Mouse (Mus musculus) limb, embryonic 13.5 days (tissue): ENCODE data around the gene Soga1. TPM values are rescaled to one million over a fixed set of nuclear protein-coding genes. Genes with fewer than 3 reads are reported as not detected.

ENCODE experiments used
- ATAC-seq: fragments of 200-750 bp; cut with Nextera tagmentation; 2 replicates; pipeline ENCODE4 v1.8.0; 2017; ENCODE audit warnings: low read depth, moderate number of reproducible peaks, moderate TSS enrichment; ENCODE audit not compliant: low FRiP score
- H3K27ac ChIP-seq: fragments of 300-500 bp; sonication (generic); 2 replicates; pipeline ENCODE4 v1.5.1; 2015; ENCODE audit warnings: inconsistent platforms, mild to moderate bottlenecking, moderate library complexity
- H3K27me3 ChIP-seq: fragments of 300-500 bp; sonication (generic); 2 replicates; pipeline ENCODE4 v1.6.1; 2015; ENCODE audit warnings: mild to moderate bottlenecking, inconsistent platforms
- H3K36me3 ChIP-seq: fragments of 300-500 bp; sonication (generic); 2 replicates; pipeline ENCODE4 v1.6.1; 2015; ENCODE audit warnings: inconsistent platforms, mild to moderate bottlenecking, moderate library complexity
- H3K4me1 ChIP-seq: fragments of 300-500 bp; sonication (generic); 2 replicates; pipeline ENCODE4 v1.6.1; 2015; ENCODE audit warnings: inconsistent platforms
- H3K4me2 ChIP-seq: fragments of 300-500 bp; sonication (generic); replicated peaks from 2 replicates; pipeline ENCODE4 v1.6.1; 2015; ENCODE audit warnings: inconsistent platforms, mild to moderate bottlenecking, moderate library complexity
- H3K4me3 ChIP-seq: fragments of 300-500 bp; sonication (generic); 2 replicates; pipeline ENCODE4 v1.5.1; 2015; ENCODE audit warnings: moderate library complexity, mild to moderate bottlenecking, inconsistent platforms
- H3K9ac ChIP-seq: fragments of 300-500 bp; sonication (generic); 2 replicates; pipeline ENCODE4 v1.6.1; 2015; ENCODE audit warnings: mild to moderate bottlenecking, inconsistent platforms
- H3K9me3 ChIP-seq: fragments of 300-500 bp; sonication (generic); 2 replicates; pipeline ENCODE4 v1.6.1; 2016; ENCODE audit warnings: inconsistent platforms
- WGBS: fragments of 180-500 bp; shearing (Covaris S2); methylation state at CpG from one replicate; pipeline ENCODE4 v1.1.7; 2015; 5-methylcytosine and 5-hydroxymethylcytosine counted together
- polyA plus RNA-seq: library from polyadenylated mRNA; unstranded; fragments of >200 nt; fragmentation: Nextera tagmentation; extraction: Ambion mirVana; gene quantifications from 2 replicates; pipeline ENCODE4 v1.2.1, GENCODE M21; 2015

The Soga1 gene
- polyA plus RNA-seq, 1 experiment from 2014 or later, result 4.2 TPM

- WGBS, result 6% methylated on average over 18 of the region's 18 CpGs
Measured at GRCm38 (mm10) chr2:157058342-157058998, 20.6 kb downstream of the Soga1 start.

GRCm38 (mm10) chr2:157057758-157058157 is 21.3 kb downstream of the Soga1 start:
- peak overlapping the region; percentile 89 for H3K27ac ChIP-seq
- H3K4me1 ChIP-seq, result peaks cover 35% of the 10 kb centered on the region
- WGBS, result 77% methylated on average over 4 of the region's 4 CpGs
- H3K4me2 ChIP-seq, result peak overlapping the region; percentile 58; the same call in 1 of the 2 replicates
- no peak overlapping the region for H3K4me3 ChIP-seq
- peaks cover 59% of the 10 kb centered on the region for H3K36me3 ChIP-seq
- no peak overlapping the region for H3K9ac ChIP-seq
- ATAC-seq, result no peak
- no peaks in the 10 kb centered on the region for H3K9me3 ChIP-seq
- no peaks in the 10 kb centered on the region for H3K27me3 ChIP-seq

More at GRCm38 (mm10) chr2:157058342-157058998, 20.6 kb downstream of the Soga1 start:
- Histone ChIP-seq H3K9ac (peak overlapping the region; percentile 48; the same call in 1 of the 2 replicates), H3K4me3 (peak overlapping the region; percentile 25), H3K36me3 (peaks cover 52% of the 10 kb centered on the region), H3K27me3 (no peaks in the 10 kb centered on the region), H3K4me2 (peak overlapping the region; percentile 58), H3K4me1 (peaks cover 40% of the 10 kb centered on the region), H3K9me3 (no peaks in the 10 kb centered on the region), H3K27ac (peak overlapping the region; percentile 89)
- ATAC-seq, result peak; percentile 92

DNA sequence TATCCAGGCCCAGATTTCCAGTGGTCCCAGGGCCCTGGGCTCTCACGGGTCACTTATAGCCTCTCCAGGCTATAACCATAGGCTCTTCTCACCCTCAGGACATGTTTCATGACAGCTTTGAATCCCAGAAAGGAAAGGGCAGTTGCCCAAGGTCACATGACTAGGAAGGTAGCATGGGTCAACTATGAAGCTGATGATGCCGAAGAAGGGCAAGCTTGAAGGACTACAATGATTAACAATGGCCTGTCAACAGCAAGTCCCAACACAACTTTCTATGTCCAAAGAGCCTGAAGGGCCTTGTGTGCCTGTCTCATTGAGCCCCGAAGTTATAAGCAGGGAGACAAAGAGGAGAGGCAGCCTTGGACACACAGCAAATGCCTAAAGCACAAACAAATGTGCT is 21.9 kb downstream of the Soga1 start:
- no peaks in the 10 kb centered on the region for H3K9me3 ChIP-seq
- no peak overlapping the region for H3K4me2 ChIP-seq
- 87% methylated on average over 3 of the region's 3 CpGs for WGBS
- H3K9ac ChIP-seq, result no peak overlapping the region
- no peak overlapping the region for H3K4me3 ChIP-seq
- peaks cover 35% of the 10 kb centered on the region for H3K4me1 ChIP-seq
- H3K36me3 ChIP-seq, result peaks cover 64% of the 10 kb centered on the region
- H3K27ac ChIP-seq, result no peak overlapping the region
- no peak for ATAC-seq
- H3K27me3 ChIP-seq, result no peaks in the 10 kb centered on the region

GRCm38 (mm10) chr2:157055721-157056120 is 23.3 kb downstream of the Soga1 start:
- Histone ChIP-seq H3K9ac (no peak overlapping the region), H3K4me2 (no peak overlapping the region), H3K4me3 (no peak overlapping the region), H3K27me3 (no peaks in the 10 kb centered on the region), H3K4me1 (peaks cover 35% of the 10 kb centered on the region), H3K9me3 (no peaks in the 10 kb centered on the region), H3K36me3 (peaks cover 78% of the 10 kb centered on the region), H3K27ac (no peak overlapping the region)
- ATAC-seq, result no peak
- WGBS, result 87% methylated on average over 6 of the region's 6 CpGs

DNA sequence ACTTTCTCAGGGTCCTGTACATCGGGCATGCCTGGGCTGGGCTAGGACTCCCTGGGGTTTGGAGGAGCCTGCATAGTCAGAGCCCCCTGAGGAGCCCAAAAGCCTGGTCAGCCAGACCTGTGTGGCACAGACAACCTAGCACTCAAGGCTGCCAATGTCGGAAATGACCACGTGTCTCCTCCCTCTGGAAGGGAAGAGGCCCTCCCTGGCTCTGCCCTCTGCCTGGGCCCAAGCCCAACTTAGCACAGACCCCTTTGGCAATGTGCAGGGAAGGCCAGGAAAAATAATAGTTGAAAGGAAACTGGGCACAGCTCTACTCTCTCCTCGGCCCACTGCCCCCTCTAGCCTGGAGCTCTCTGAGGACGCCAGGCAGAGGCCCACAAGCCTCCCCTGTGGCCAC is 24.2 kb downstream of the Soga1 start:
- Histone ChIP-seq H3K27ac (peak overlapping the region; percentile 75; the same call in 1 of the 2 replicates), H3K27me3 (no peaks in the 10 kb centered on the region), H3K4me3 (no peak overlapping the region), H3K9me3 (no peaks in the 10 kb centered on the region), H3K4me1 (peaks cover 34% of the 10 kb centered on the region), H3K9ac (no peak overlapping the region), H3K36me3 (peaks cover 78% of the 10 kb centered on the region), H3K4me2 (no peak overlapping the region)
- ATAC-seq, result no peak
- WGBS, result 64% methylated on average over 5 of the region's 5 CpGs

DNA sequence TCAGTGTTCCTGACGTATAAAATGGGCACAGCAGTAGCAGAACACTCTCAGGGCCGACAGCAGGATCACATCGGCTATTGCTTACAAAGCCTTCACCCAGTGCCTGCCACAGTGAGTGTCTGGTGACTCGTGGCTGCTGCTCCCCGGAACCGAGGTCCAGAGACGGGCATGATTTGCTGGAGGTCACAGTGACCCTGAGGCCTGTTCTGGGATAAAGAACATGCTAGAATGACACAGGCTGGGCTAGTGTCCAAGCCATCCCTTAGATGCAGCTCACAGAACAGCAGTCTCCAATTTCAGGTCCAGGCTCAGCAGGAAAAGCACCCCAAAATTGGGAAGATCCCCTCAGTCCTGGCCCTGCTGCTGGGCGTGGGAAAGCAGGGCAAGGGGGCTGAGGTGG is 24.8 kb downstream of the Soga1 start:
- Histone ChIP-seq H3K9ac (no peak overlapping the region), H3K27ac (no peak overlapping the region), H3K4me1 (peaks cover 31% of the 10 kb centered on the region), H3K36me3 (peaks cover 78% of the 10 kb centered on the region), H3K27me3 (no peaks in the 10 kb centered on the region), H3K4me3 (no peak overlapping the region), H3K9me3 (no peaks in the 10 kb centered on the region), H3K4me2 (no peak overlapping the region)
- ATAC-seq, result no peak
- 91% methylated on average over 8 of the region's 8 CpGs for WGBS

GRCm38 (mm10) chr2:157053787-157054186 is 25.3 kb downstream of the Soga1 start:
- peaks cover 25% of the 10 kb centered on the region for H3K4me1 ChIP-seq
- no peak overlapping the region for H3K27ac ChIP-seq
- H3K27me3 ChIP-seq, result no peaks in the 10 kb centered on the region
- no peak overlapping the region for H3K4me2 ChIP-seq
- H3K9ac ChIP-seq, result no peak overlapping the region
- H3K9me3 ChIP-seq, result no peaks in the 10 kb centered on the region
- no peak for ATAC-seq
- WGBS, result 77% methylated on average over 4 of the region's 4 CpGs
- H3K4me3 ChIP-seq, result no peak overlapping the region
- peaks cover 80% of the 10 kb centered on the region for H3K36me3 ChIP-seq

GRCm38 (mm10) chr2:157053124-157053523 is 25.9 kb downstream of the Soga1 start:
- H3K9me3 ChIP-seq, result no peaks in the 10 kb centered on the region
- no peak overlapping the region for H3K4me3 ChIP-seq
- H3K27me3 ChIP-seq, result no peaks in the 10 kb centered on the region
- no peak overlapping the region for H3K9ac ChIP-seq
- H3K4me2 ChIP-seq, result no peak overlapping the region
- WGBS, result 95% methylated on average over 5 of the region's 5 CpGs
- H3K36me3 ChIP-seq, result peaks cover 86% of the 10 kb centered on the region
- no peak for ATAC-seq
- H3K4me1 ChIP-seq, result peaks cover 19% of the 10 kb centered on the region
- no peak overlapping the region for H3K27ac ChIP-seq

DNA sequence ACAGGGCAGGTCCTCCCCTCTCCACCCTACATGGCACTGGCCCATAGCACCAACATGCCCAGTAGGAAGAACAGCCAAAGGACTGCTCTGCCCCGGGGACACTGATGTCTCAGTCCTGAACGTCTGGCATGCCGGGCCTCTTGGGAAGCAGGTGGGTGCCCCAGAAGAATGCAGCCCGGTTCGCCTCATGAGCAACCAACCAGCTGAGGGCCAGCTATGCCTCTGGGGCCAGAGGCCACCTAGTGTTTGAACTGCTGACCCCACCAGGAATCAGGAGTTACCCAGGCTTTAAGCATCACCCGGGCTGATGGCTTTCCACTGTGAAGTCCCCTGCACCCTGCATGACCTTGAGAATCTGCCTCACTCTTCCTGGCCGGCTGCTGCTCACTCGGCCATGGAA is 26.6 kb downstream of the Soga1 start:
- no peak overlapping the region for H3K4me2 ChIP-seq
- no peaks in the 10 kb centered on the region for H3K27me3 ChIP-seq
- H3K9ac ChIP-seq, result no peak overlapping the region
- H3K4me3 ChIP-seq, result no peak overlapping the region
- no peak overlapping the region for H3K27ac ChIP-seq
- no peaks in the 10 kb centered on the region for H3K9me3 ChIP-seq
- WGBS, result 83% methylated on average over 8 of the region's 8 CpGs
- ATAC-seq, result no peak
- H3K36me3 ChIP-seq, result peaks cover 86% of the 10 kb centered on the region
- peaks cover 18% of the 10 kb centered on the region for H3K4me1 ChIP-seq

DNA sequence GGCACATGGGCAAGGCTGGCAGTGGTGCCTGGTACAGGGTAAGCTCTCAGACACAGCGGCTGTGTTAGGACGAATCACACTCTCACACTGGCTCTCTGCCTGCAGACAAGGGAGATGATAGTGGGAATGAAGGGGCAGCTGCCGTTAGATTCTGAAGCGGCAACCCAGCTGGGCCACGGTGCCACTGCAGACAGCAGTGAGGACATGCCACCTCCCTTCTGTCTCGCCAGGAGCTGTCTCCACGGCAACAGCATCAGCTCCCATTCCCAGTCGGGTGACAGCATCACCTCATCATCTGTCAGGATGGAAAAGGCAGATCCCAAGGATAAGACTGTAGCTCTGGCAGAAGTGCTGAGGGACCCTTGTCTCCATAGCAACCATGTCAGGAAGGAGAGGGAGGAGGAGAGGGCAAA is 29.2 kb downstream of the Soga1 start:
- peaks cover 15% of the 10 kb centered on the region for H3K4me1 ChIP-seq
- no peak overlapping the region for H3K4me3 ChIP-seq
- H3K36me3 ChIP-seq, result peaks cover 95% of the 10 kb centered on the region
- no peak overlapping the region for H3K9ac ChIP-seq
- 0 out of 2 replicates have a peak, but pooled peaks have one; percentile 31 for ATAC-seq
- WGBS, result 76% methylated on average over 8 of the region's 8 CpGs
- no peak overlapping the region for H3K4me2 ChIP-seq
- no peaks in the 10 kb centered on the region for H3K27me3 ChIP-seq
- no peak overlapping the region for H3K27ac ChIP-seq
- H3K9me3 ChIP-seq, result peaks cover 6% of the 10 kb centered on the region; the same call in 1 of the 2 replicates

GRCm38 (mm10) chr2:157048395-157049181 is 30.5 kb downstream of the Soga1 start:
- H3K27me3 ChIP-seq, result no peaks in the 10 kb centered on the region
- H3K27ac ChIP-seq, result no peak overlapping the region; the same call in 1 of the 2 replicates
- peaks cover 13% of the 10 kb centered on the region; the same call in 1 of the 2 replicates for H3K4me1 ChIP-seq
- no peak for ATAC-seq
- no peak overlapping the region for H3K4me3 ChIP-seq
- peaks cover 12% of the 10 kb centered on the region for H3K9me3 ChIP-seq
- peaks cover 95% of the 10 kb centered on the region for H3K36me3 ChIP-seq
- no peak overlapping the region for H3K4me2 ChIP-seq
- 90% methylated on average over 13 of the region's 13 CpGs for WGBS
- no peak overlapping the region for H3K9ac ChIP-seq

DNA sequence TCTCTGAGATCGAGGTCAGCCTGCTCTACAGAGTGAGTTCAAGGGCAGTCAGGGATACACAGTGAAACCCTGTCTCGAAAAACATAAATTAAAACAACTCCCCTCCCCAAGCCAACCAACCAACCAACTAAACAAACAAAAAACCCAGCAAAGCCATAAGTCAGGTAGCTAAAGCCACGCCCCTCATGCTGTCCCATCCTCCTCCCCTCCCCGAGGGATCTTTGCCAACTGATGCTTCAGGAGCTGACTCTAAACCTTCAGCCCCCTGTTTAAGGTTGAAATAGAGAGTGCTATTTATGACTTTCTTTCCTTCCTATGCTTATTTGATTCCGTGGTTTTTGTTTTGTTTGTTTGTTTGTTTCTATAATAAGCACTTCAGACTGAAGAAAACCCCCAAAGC is 32.1 kb downstream of the Soga1 start:
- no peak for ATAC-seq
- H3K27ac ChIP-seq, result no peak overlapping the region
- no peak overlapping the region for H3K4me3 ChIP-seq
- no peak overlapping the region for H3K4me2 ChIP-seq
- H3K27me3 ChIP-seq, result no peaks in the 10 kb centered on the region
- H3K9ac ChIP-seq, result no peak overlapping the region
- WGBS, result 95% methylated on average over 5 of the region's 5 CpGs
- H3K4me1 ChIP-seq, result peaks cover 13% of the 10 kb centered on the region; the same call in 1 of the 2 replicates
- peaks cover 12% of the 10 kb centered on the region for H3K9me3 ChIP-seq
- peaks cover 88% of the 10 kb centered on the region for H3K36me3 ChIP-seq
